Mouse (Mus musculus): ENCODE data around the gene Fgfrl1.

GRCm38 (mm10) chr5:108668387-108668932, 23.7 kb upstream of the Fgfrl1 start:
- no peak for TF ChIP-seq MYOD1 (IDR thresholded peaks at IDR 0.05; ENCODE audit: control insufficient read depth, insufficient read length, low read depth)
- no peak for TF ChIP-seq CTCF (IDR thresholded peaks at IDR 0.05; ENCODE audit: control insufficient read depth, insufficient read depth, insufficient read length)
